Comparison of ENCODE assay signal across 8 mouse cellular contexts in genomic region chr8:84980622-84981358, GRCm38 (mm10). TPM values are rescaled to one million over a fixed set of nuclear protein-coding genes. Genes with fewer than 3 reads are reported as not detected.
DNase-seq lines count a peak whose midpoint lies in the region; ATAC-seq lines count a peak whose summit lies in the region.

No protein-coding gene starts in this region.

- 26% methylated on average over 11 of the region's 11 CpGs for WGBS in heart, embryonic 12.5 days
- WGBS in kidney, embryonic 15.5 days = 35% methylated on average over 11 of the region's 11 CpGs
- 18% methylated on average over 11 of the region's 11 CpGs for WGBS in lung, embryonic 16.5 days

- no peak for ATAC-seq in heart, embryonic 12.5 days (ENCODE audit: insufficient number of reproducible peaks, low FRiP score)
- no peak for ATAC-seq in kidney, embryonic 15.5 days (replicated peaks; ENCODE audit: low FRiP score)
- no peak for ATAC-seq in lung, embryonic 16.5 days (ENCODE audit: low read depth)
- ATAC-seq in megakaryocyte progenitor cell, adult 5-6 weeks (replicated peaks; ENCODE audit: poor library complexity) = no peak

- no peaks in the 10 kb centered on the region for H3K27me3 ChIP-seq in heart, embryonic 12.5 days (replicated peaks)
- H3K27me3 ChIP-seq in kidney, embryonic 15.5 days = peaks cover 16% of the 10 kb centered on the region
- no peaks in the 10 kb centered on the region for H3K27me3 ChIP-seq in lung, embryonic 16.5 days (ENCODE audit: control insufficient read depth, insufficient read depth, low read depth, low read length)

- H3K36me3 ChIP-seq in heart, embryonic 12.5 days = no peaks in the 10 kb centered on the region
- H3K36me3 ChIP-seq in kidney, embryonic 15.5 days = no peaks in the 10 kb centered on the region
- H3K36me3 ChIP-seq in lung, embryonic 16.5 days (ENCODE audit: control insufficient read depth, insufficient read depth, low read length) = no peaks in the 10 kb centered on the region

- 0 out of 2 replicates have a peak overlapping the region, but pooled peaks have one; percentile 50 for H3K9ac ChIP-seq in heart, embryonic 12.5 days
- 0 out of 2 replicates have a peak overlapping the region, but pooled peaks have one; percentile 15 for H3K9ac ChIP-seq in kidney, embryonic 15.5 days
- peak overlapping the region; percentile 69 for H3K9ac ChIP-seq in lung, embryonic 16.5 days (ENCODE audit: low read length)

- H3K4me3 ChIP-seq in heart, embryonic 12.5 days = no peak overlapping the region; the same call in 1 of the 2 replicates
- H3K4me3 ChIP-seq in kidney, embryonic 15.5 days (replicated peaks) = peak overlapping the region; percentile 55; the same call in 1 of the 2 replicates
- peak overlapping the region; percentile 45 for H3K4me3 ChIP-seq in lung, embryonic 16.5 days (ENCODE audit: low read length)

- peak; percentile 22 for DNase-seq in thymus, postnatal 14 days
- DNase-seq in thymus, postnatal 0 days (ENCODE audit: low spot score) = no peak
- peak; percentile 76 for DNase-seq in cerebellum, adult 9-10 months
- peak; percentile 70 to 81 for DNase-seq in spleen, postnatal 36 days (ENCODE audit: low spot score in 2 of 2)

- peak overlapping the region; percentile 64 for H3K27ac ChIP-seq in heart, embryonic 12.5 days (ENCODE audit: poor library complexity, severe bottlenecking)
- H3K27ac ChIP-seq in kidney, embryonic 15.5 days = peak overlapping the region; percentile 87
- H3K27ac ChIP-seq in lung, embryonic 16.5 days (ENCODE audit: low read length) = peak overlapping the region; percentile 96

- peaks cover 68% of the 10 kb centered on the region for H3K4me1 ChIP-seq in heart, embryonic 12.5 days (replicated peaks)
- peaks cover 86% of the 10 kb centered on the region for H3K4me1 ChIP-seq in kidney, embryonic 15.5 days
- peaks cover 77% of the 10 kb centered on the region for H3K4me1 ChIP-seq in lung, embryonic 16.5 days (replicated peaks; ENCODE audit: control insufficient read depth, insufficient read depth, low read length)

- peak overlapping the region; percentile 95 for H3K4me2 ChIP-seq in heart, embryonic 12.5 days
- peak overlapping the region; percentile 97 for H3K4me2 ChIP-seq in kidney, embryonic 15.5 days
- H3K4me2 ChIP-seq in lung, embryonic 16.5 days (ENCODE audit: low read depth, low read length) = peak overlapping the region; percentile 93

- no peaks in the 10 kb centered on the region for H3K9me3 ChIP-seq in heart, embryonic 12.5 days (replicated peaks)
- H3K9me3 ChIP-seq in kidney, embryonic 15.5 days (replicated peaks) = no peaks in the 10 kb centered on the region
- no peaks in the 10 kb centered on the region for H3K9me3 ChIP-seq in lung, embryonic 16.5 days (ENCODE audit: control insufficient read depth, low read length)

RNA-seq across cellular contexts. Expression of gene Junb, which starts 2.3 kb away (rescaled TPM):
- 71.2 and 71.6 TPM in 2 replicates for polyA plus RNA-seq in thymus, postnatal 0 days (2015; fragmentation: Nextera tagmentation; extraction: Ambion mirVana)
- polyA plus RNA-seq in heart, embryonic 12.5 days (2016; fragmentation: Nextera tagmentation; extraction: Ambion mirVana) = 11.9 and 13.2 TPM in 2 replicates
- polyA plus RNA-seq in kidney, embryonic 15.5 days (2015; fragmentation: Nextera tagmentation; extraction: Ambion mirVana) = 9.6 TPM in 2 replicates
- polyA plus RNA-seq in lung, embryonic 16.5 days (2015; fragmentation: Nextera tagmentation; extraction: Ambion mirVana) = 13.7 and 15.5 TPM in 2 replicates
- 14.7 and 26.1 TPM in 2 replicates for total RNA-seq in megakaryocyte progenitor cell, adult 5-6 weeks (2015)
- total RNA-seq in megakaryocyte progenitor cell, adult 5-6 weeks (2017) = 38.9 and 57.5 TPM in 2 replicates

RNA-seq across cellular contexts. Expression of gene Hook2, which starts 9.6 kb away (rescaled TPM):
- 14.9 and 16.0 TPM in 2 replicates for polyA plus RNA-seq in thymus, postnatal 0 days (2015; fragmentation: Nextera tagmentation; extraction: Ambion mirVana)
- 7.2 and 7.7 TPM in 2 replicates for polyA plus RNA-seq in heart, embryonic 12.5 days (2016; fragmentation: Nextera tagmentation; extraction: Ambion mirVana)
- polyA plus RNA-seq in kidney, embryonic 15.5 days (2015; fragmentation: Nextera tagmentation; extraction: Ambion mirVana) = 25.3 and 27.0 TPM in 2 replicates
- polyA plus RNA-seq in lung, embryonic 16.5 days (2015; fragmentation: Nextera tagmentation; extraction: Ambion mirVana) = 24.2 and 27.2 TPM in 2 replicates
- 1.9 and 3.8 TPM in 2 replicates for total RNA-seq in megakaryocyte progenitor cell, adult 5-6 weeks (2015)
- total RNA-seq in megakaryocyte progenitor cell, adult 5-6 weeks (2017) = 7.2 and 8.5 TPM in 2 replicates

RNA-seq across cellular contexts. Expression of gene Rnaseh2a, which starts 11.2 kb away (rescaled TPM):
- 150 TPM in 2 replicates for polyA plus RNA-seq in thymus, postnatal 0 days (2015; fragmentation: Nextera tagmentation; extraction: Ambion mirVana)
- 77.1 and 79.0 TPM in 2 replicates for polyA plus RNA-seq in heart, embryonic 12.5 days (2016; fragmentation: Nextera tagmentation; extraction: Ambion mirVana)
- 125 and 129 TPM in 2 replicates for polyA plus RNA-seq in kidney, embryonic 15.5 days (2015; fragmentation: Nextera tagmentation; extraction: Ambion mirVana)
- 114 and 119 TPM in 2 replicates for polyA plus RNA-seq in lung, embryonic 16.5 days (2015; fragmentation: Nextera tagmentation; extraction: Ambion mirVana)
- total RNA-seq in megakaryocyte progenitor cell, adult 5-6 weeks (2015) = 136 and 178 TPM in 2 replicates
- total RNA-seq in megakaryocyte progenitor cell, adult 5-6 weeks (2017) = 109 and 162 TPM in 2 replicates

RNA-seq across cellular contexts. Expression of gene Prdx2, which starts 11.4 kb away (rescaled TPM):
- polyA plus RNA-seq in thymus, postnatal 0 days (2015; fragmentation: Nextera tagmentation; extraction: Ambion mirVana) = 450 and 476 TPM in 2 replicates
- 638 and 672 TPM in 2 replicates for polyA plus RNA-seq in heart, embryonic 12.5 days (2016; fragmentation: Nextera tagmentation; extraction: Ambion mirVana)
- polyA plus RNA-seq in kidney, embryonic 15.5 days (2015; fragmentation: Nextera tagmentation; extraction: Ambion mirVana) = 808 and 824 TPM in 2 replicates
- 644 and 691 TPM in 2 replicates for polyA plus RNA-seq in lung, embryonic 16.5 days (2015; fragmentation: Nextera tagmentation; extraction: Ambion mirVana)
- 266 and 310 TPM in 2 replicates for total RNA-seq in megakaryocyte progenitor cell, adult 5-6 weeks (2015)
- 340 and 388 TPM in 2 replicates for total RNA-seq in megakaryocyte progenitor cell, adult 5-6 weeks (2017)

RNA-seq across cellular contexts. Expression of gene Gm49661, which starts 11.6 kb away (rescaled TPM):
- not detected in 2 replicates for polyA plus RNA-seq in thymus, postnatal 0 days (2015; fragmentation: Nextera tagmentation; extraction: Ambion mirVana)
- not detected in 2 replicates for polyA plus RNA-seq in heart, embryonic 12.5 days (2016; fragmentation: Nextera tagmentation; extraction: Ambion mirVana)
- polyA plus RNA-seq in kidney, embryonic 15.5 days (2015; fragmentation: Nextera tagmentation; extraction: Ambion mirVana) = not detected in 2 replicates
- not detected in 2 replicates for polyA plus RNA-seq in lung, embryonic 16.5 days (2015; fragmentation: Nextera tagmentation; extraction: Ambion mirVana)
- total RNA-seq in megakaryocyte progenitor cell, adult 5-6 weeks (2015) = not detected in 2 replicates
- not detected in 2 replicates for total RNA-seq in megakaryocyte progenitor cell, adult 5-6 weeks (2017)

Comparison
In these comparisons a context has a peak if more than half of its experiments do, and no peak if none do; other contexts are left out.
1. H3K9ac ChIP-seq: peak in every context shown above with its lines; median percentile 69 in lung, embryonic 16.5 days; 50 in heart, embryonic 12.5 days; 15 in kidney, embryonic 15.5 days.